Mouse (Mus musculus) testis, adult 2 months (tissue): ENCODE data around the gene Mapkbp1. TPM values are rescaled to one million over a fixed set of nuclear protein-coding genes. Genes with fewer than 3 reads are reported as not detected.

Experiments
- H3K27ac ChIP-seq: fragments of 200-500 bp; 2 replicates; pipeline ENCODE4 v1.5.1; 2012; ENCODE audit warnings: low read depth, low read length; ENCODE audit not compliant: control insufficient read depth, insufficient read depth
- H3K27me3 ChIP-seq: fragments of 200-500 bp; 2 replicates; pipeline ENCODE4 v1.6.1; 2012; ENCODE audit warnings: mild to moderate bottlenecking, low read length, moderate library complexity; ENCODE audit not compliant: control insufficient read depth, insufficient read depth
- H3K36me3 ChIP-seq: fragments of 200-500 bp; 2 replicates; pipeline ENCODE4 v1.6.1; 2012; ENCODE audit warnings: mild to moderate bottlenecking, low read length; ENCODE audit not compliant: control insufficient read depth, insufficient read depth
- H3K4me1 ChIP-seq: fragments of 200-500 bp; 2 replicates; pipeline ENCODE4 v1.6.1; 2012; ENCODE audit warnings: low read length; ENCODE audit not compliant: control insufficient read depth, insufficient read depth
- H3K4me3 ChIP-seq: fragments of 200-500 bp; 2 replicates; pipeline ENCODE4 v1.5.1; 2012; ENCODE audit warnings: low read depth, mild to moderate bottlenecking, low read length, moderate library complexity, mixed read lengths; ENCODE audit not compliant: control insufficient read depth
- CTCF ChIP-seq: fragments of 200-500 bp; IDR thresholded peaks from 2 replicates; pipeline ENCODE4 v1.5.1; 2012; ENCODE audit warnings: low read depth, mild to moderate bottlenecking, inconsistent platforms, low read length, moderate library complexity; ENCODE audit not compliant: control insufficient read depth, insufficient read depth, insufficient replicate concordance
- POLR2A ChIP-seq: fragments of 200-500 bp; IDR thresholded peaks from 2 replicates; pipeline ENCODE4 v1.6.1; 2012; ENCODE audit warnings: low read depth, mild to moderate bottlenecking, inconsistent platforms, low read length, moderate library complexity; ENCODE audit not compliant: control insufficient read depth
- polyA plus RNA-seq: library from polyadenylated mRNA; depleted of rRNA; stranded (reverse); fragments of >200 nt; gene quantifications from 2 replicates; pipeline ENCODE4 v1.2.3, GENCODE M21; 2012

Gene Mapkbp1
- polyA plus RNA-seq, 1 experiment, result 66.1 TPM

DNA sequence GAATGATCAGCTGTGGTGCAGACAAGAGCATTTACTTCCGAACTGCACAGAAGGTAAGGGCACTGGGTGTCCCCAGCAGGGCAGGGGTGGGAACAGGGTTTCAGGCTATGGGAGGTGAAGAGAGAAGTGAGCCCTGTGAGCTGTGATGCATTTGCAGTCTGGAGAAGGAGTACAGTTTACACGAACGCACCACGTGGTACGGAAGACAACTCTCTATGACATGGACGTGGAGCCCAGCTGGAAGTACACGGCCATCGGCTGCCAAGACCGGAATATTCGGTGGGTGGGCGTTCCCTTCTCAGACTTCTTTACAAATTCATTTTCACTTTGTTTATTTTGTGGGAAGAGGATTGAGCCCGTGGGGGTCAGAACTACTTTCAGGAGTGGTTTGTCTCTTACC lies 45.1 kb downstream of the Mapkbp1 start:
- H3K27ac ChIP-seq, result no peak overlapping the region
- H3K4me3 ChIP-seq, result no peak overlapping the region
- TF ChIP-seq POLR2A (no peak), CTCF (no peak)
- H3K4me1 ChIP-seq, result no peaks in the 10 kb centered on the region
- no peaks in the 10 kb centered on the region for H3K27me3 ChIP-seq
- H3K36me3 ChIP-seq, result peaks cover 3% of the 10 kb centered on the region

DNA sequence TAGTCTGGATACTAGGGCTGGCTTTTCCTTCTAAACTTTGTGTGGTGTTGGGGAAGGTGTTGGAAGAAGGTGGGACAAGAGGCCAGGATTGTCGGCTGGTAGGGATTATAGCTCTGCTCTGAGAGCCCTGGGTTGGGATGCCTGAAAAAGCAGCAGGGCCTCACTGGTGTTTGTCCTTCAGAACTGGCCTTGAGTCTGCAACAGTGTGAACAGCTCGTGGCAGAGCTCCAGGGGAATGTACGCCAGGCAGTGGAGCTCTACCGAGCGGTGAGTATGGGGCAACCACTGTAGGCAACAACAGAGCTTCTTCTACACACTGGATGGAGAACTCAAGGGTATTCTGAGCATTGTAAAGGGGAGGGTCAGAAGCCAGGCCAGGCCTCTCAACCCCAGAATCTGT lies 51.8 kb downstream of the Mapkbp1 start:
- Histone ChIP-seq H3K27ac (peak overlapping the region; percentile 74), H3K4me1 (peaks cover 17% of the 10 kb centered on the region), H3K36me3 (no peaks in the 10 kb centered on the region; the same call in 1 of the 2 replicates), H3K27me3 (no peaks in the 10 kb centered on the region), H3K4me3 (no peak overlapping the region)
- TF ChIP-seq POLR2A, result no peak
- no peak for TF ChIP-seq CTCF

- Histone ChIP-seq H3K27me3 (no peaks in the 10 kb centered on the region), H3K4me3 (peak within 1 kb of the TSS; percentile 96), H3K27ac (peak within 1 kb of the TSS; percentile 94), H3K4me1 (peaks cover 17% of the 10 kb centered on the region), H3K36me3 (no peaks in the 10 kb centered on the region; the same call in 1 of the 2 replicates)
- peak; percentile 53 for TF ChIP-seq POLR2A
- no peak; the same call in 1 of the 2 replicates for TF ChIP-seq CTCF
Measured at GRCm38 (mm10) chr2:120026984-120027949, 54.8 kb downstream of the Mapkbp1 start, which contains the start of the genes Jmjd7 and Gm28042. Gene Jmjd7, plus strand, starts transcription at chr2:120027483. Gene Gm28042, plus strand, starts transcription at chr2:120027493.

DNA sequence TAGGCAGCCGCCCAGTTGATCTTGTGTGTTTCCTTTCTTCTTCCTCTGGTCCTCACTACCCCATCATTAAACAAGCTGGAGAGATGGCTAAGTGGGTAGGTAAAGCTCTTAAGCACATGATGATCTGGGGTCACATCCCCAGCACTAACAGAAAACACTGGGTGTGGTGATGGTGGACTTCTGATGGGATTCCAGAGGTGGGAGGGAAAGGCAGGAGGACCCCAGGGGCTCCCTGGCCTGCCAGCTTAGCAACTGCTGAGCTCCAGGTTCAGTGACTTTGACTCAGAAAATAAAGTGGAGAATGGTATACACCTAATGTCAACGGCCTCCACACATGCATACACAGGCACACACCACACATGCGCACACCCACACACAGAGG lies 55.4 kb downstream of the Mapkbp1 start:
- Histone ChIP-seq H3K4me3 (peak overlapping the region; percentile 96), H3K4me1 (peaks cover 17% of the 10 kb centered on the region), H3K27me3 (no peaks in the 10 kb centered on the region), H3K27ac (peak overlapping the region; percentile 94), H3K36me3 (no peaks in the 10 kb centered on the region; the same call in 1 of the 2 replicates)
- TF ChIP-seq POLR2A (no peak), CTCF (no peak)

- TF ChIP-seq POLR2A, result no peak
- no peak for TF ChIP-seq CTCF
- H3K36me3 ChIP-seq, result no peaks in the 10 kb centered on the region; the same call in 1 of the 2 replicates
- no peaks in the 10 kb centered on the region for H3K27me3 ChIP-seq
- no peak overlapping the region for H3K27ac ChIP-seq
- H3K4me1 ChIP-seq, result peaks cover 11% of the 10 kb centered on the region
- H3K4me3 ChIP-seq, result no peak overlapping the region
Measured at GRCm38 (mm10) chr2:120030380-120030779, 57.9 kb downstream of the Mapkbp1 start.

DNA sequence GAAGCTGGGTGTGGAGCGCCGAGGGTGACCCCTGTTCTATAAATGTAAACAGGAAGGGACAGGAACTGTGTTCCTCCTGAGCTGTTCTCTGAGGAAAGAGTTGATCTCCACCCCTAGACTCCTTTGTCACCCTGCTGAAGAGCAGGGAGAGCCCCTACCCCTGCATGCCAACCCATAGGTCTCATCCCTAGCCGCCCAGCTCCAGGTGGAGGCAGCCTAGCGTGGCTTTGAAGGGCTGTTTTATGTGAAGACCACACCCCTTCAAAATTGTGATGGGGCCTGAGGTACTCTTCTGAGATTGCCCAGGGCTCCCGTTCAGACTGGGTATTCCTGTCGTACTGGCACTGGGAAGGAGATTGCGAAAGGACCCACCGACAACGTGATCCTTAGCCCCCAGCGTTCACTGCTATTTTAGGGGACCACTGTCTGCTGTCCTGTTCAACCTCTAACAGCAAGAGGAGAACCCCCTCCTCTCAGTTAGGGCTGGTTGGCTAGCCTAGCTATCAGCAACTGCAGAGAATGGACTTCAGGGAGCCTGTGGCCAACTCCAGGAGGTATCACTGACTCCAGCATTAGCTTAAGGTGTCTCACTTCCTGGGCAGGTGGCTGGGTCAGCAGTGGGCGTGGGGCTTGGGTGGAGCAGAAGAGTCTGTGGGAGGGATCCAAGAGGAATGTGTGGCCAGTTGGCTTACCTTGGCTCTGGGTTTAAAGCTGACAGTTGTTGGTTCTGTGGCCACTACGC lies 60.4 kb downstream of the Mapkbp1 start, which contains the start of gene Pla2g4b:
TSS of gene Pla2g4b (plus strand) at position 692 of the 742 bp plus-strand sequence.
- Histone ChIP-seq H3K27me3 (no peaks in the 10 kb centered on the region), H3K4me3 (no peak within 1 kb of the TSS), H3K4me1 (peaks cover 4% of the 10 kb centered on the region), H3K27ac (no peak within 1 kb of the TSS), H3K36me3 (no peaks in the 10 kb centered on the region; the same call in 1 of the 2 replicates)
- no peak for TF ChIP-seq POLR2A
- no peak for TF ChIP-seq CTCF
